Mouse (Mus musculus) ES-Bruce4 (cell line): ENCODE results near the gene Phf20.

ENCODE experiments used
- CTCF ChIP-seq: IDR thresholded peaks from one replicate; pipeline ENCODE4 v1.8.1; 2011; ENCODE audit warnings: low read depth, low read length
- EP300 ChIP-seq: IDR thresholded peaks from 2 replicates; pipeline ENCODE4 v1.6.1; 2011; ENCODE audit warnings: low read depth, low read length; ENCODE audit not compliant: insufficient read depth
- POLR2A ChIP-seq: IDR thresholded peaks from one replicate; pipeline ENCODE4 v1.8.1; 2011; ENCODE audit warnings: low read length; ENCODE audit not compliant: insufficient read depth

DNA sequence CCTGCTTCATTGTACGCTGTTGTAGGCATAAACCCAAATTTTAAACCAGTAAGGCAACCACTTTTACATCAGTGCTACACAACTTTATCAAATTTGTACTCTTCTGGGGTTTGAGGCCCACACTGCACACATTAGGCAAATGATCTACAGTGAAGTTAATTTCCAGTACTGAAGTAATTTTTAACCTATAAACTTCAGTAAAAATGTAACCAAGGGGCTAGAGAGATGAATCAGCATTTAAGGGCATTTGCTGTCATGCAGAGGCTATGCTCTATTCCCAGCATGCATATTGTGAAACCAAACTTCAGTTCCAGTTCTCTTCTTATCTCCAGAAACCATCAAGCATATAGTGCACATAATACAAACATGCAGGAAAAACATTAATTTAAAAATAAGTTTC lies 30.8 kb upstream of the Phf20 start:
- TF ChIP-seq CTCF (no peak), POLR2A (no peak), EP300 (no peak)
